Mouse (Mus musculus) left cerebral cortex, postnatal 10 days (tissue): ENCODE results near the gene Ubxn2a. TPM values are rescaled to one million over a fixed set of nuclear protein-coding genes. Genes with fewer than 3 reads are reported as not detected.

Experiments used
- DNase-seq, 2 experiments: peaks; one replicate each; pipeline ENCODE4 v3.0.0; 2021 to 2022; ENCODE audit warnings: low spot score in 2 of 2, mixed read lengths in 1 of 2; ENCODE audit errors: extremely low spot score in 1 of 2
- intact Hi-C: fragments of 180-260 bp; cut with DNase I; formaldehyde crosslinking; loops from one replicate; pipeline ENCODE4 v1.15.1; 2025
- total RNA-seq, 2 experiments: library from RNA; stranded (reverse); gene quantifications; 2 replicates each; pipeline ENCODE4 v1.2.3; 2021

Ubxn2a gene
- total RNA-seq, 2 experiments from 2014 or later = 44.9 to 47.2 TPM

DNA sequence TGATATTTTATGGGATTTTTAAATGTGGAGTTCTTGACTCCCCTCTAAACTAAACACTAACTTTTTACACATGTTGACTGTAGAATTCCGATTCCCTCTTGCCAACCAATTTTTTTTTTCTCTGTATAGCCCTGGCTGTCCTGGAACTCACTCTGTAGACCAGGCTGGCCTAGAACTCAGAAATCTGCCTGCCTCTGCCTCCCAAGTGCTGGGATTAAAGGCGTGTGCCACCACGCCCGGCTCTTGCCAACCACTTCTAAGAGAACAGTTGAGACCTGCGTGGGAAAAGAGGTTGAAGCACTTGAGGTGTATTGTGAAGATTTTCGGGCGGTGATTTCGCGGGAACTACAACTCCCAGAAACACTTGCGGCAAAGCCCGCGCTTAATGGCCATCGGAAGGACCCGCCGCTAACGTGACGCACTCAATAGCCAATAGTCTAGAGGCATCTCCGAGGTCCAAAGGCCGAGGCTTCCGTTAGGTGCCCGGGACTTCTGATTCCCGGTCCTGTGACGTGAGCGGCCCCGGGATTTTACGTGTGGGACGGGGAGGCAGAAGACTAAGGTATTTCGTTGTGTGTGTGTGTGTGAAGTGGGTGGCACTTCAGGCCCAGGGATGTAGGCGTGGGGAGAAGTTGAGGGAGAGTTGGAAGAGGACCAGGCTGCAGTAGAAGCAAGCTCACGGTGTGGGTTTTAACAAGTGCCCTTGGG, 64.5 kb downstream of the Ubxn2a start, which contains the start of gene Wdcp:
TSS of gene Wdcp (plus strand) at position 414 of the 708 bp plus-strand sequence.
- peak; percentile 91 to 93 for DNase-seq
- intact Hi-C loops = loop anchor here (5.0 kb wide), 1 partner anchor 74 kb away; the partner anchor contains the start of gene Atad2b

DNA sequence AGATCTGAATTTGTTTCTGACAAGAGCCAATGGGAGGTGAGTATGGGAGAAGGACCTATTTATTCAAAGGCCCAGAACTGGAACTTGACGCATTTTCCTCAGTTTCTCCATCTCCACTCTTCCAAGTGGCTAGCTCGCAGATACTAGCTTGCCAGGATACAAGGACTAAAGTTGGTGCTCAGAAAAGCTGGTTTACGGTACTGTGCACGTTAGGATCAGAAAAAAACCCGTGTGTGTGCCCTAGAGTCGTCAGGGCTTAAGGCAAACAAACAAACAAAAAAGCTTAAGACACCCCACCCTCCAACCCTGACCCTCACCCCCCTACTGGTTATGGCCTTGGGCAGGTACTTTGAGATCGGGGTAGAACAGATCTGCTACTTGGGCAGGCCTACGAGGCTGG, 65.0 kb downstream of the Ubxn2a start:
- DNase-seq = no peak
- intact Hi-C loops = loop anchor here (5.0 kb wide), 1 partner anchor 75 kb away; the partner anchor contains the start of gene Atad2b

- intact Hi-C loops = loop anchor here (5.0 kb wide), 1 partner anchor 76 kb away; the partner anchor contains the start of gene Atad2b
- DNase-seq = peak in 1 of 2 experiments; percentile 75
Observed at GRCm38 (mm10) chr12:4841392-4841887, 66.1 kb downstream of the Ubxn2a start, which contains the start of gene Fkbp1b. Fkbp1b (minus strand) TSS chr12:4841591.

DNA sequence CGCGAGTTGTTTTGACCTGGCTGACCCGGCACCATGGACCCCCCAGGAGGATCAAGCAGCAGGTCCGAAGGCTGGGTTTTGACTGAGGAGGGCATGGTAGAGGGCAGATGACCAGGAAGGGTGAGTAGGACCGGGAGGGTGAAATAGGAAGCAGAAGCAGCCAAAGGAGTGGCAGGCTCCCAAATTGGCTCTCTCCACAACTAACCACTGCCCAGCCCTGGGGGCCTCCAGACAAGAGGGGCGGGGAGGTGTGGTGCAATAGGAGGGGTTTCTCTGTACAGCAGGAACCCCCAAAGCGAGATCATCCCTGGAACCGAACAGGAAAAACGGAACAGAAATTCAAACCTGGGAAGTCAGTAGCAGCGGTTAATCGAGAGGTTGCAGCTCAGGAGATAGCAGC, 66.8 kb downstream of the Ubxn2a start:
- peak in 1 of 2 experiments; percentile 38 for DNase-seq
- intact Hi-C loops = loop anchor here (5.0 kb wide), 1 partner anchor 77 kb away; the partner anchor contains the start of gene Atad2b

GRCm38 (mm10) chr12:4840010-4840409, 67.5 kb downstream of the Ubxn2a start:
- DNase-seq = no peak
- intact Hi-C loops = loop anchor here (5.0 kb wide), 1 partner anchor 77 kb away; the partner anchor contains the start of gene Atad2b

GRCm38 (mm10) chr12:4836959-4837358, 70.5 kb downstream of the Ubxn2a start:
- DNase-seq = no peak
- intact Hi-C loops = no loop called here

Other genes with a start within 250 kb of the Ubxn2a start
- gene Fam228a, start 169.3 kb downstream of the Ubxn2a start, total RNA-seq = 1 to 10 TPM; 1.6 to 1.8 TPM
- 10 to 100 TPM; 13.5 to 13.9 TPM for gene Pfn4, start 138.7 kb downstream of the Ubxn2a start, total RNA-seq
- gene Fam228b, start 138.4 kb downstream of the Ubxn2a start, total RNA-seq = 10 to 100 TPM; 11.1 to 14.9 TPM
- gene Sf3b6, start 90.2 kb downstream of the Ubxn2a start, total RNA-seq = 10 to 100 TPM; 95.6 to 98.8 TPM
- gene Fkbp1b, start 66.1 kb downstream of the Ubxn2a start, total RNA-seq = 100 to 1,000 TPM; 112 to 132 TPM
- 10 to 100 TPM in 1 of 2 experiments, 1 to 10 TPM in 1; 9.8 to 11.6 TPM for gene Wdcp, start 64.4 kb downstream of the Ubxn2a start, total RNA-seq
- under 1 TPM; 0.91 to 0.94 TPM for gene Mfsd2b, start 33.3 kb downstream of the Ubxn2a start, total RNA-seq
- 10 to 100 TPM; 26.6 to 29.4 TPM for gene Atad2b, start 9.6 kb upstream of the Ubxn2a start, total RNA-seq